Mouse (Mus musculus) MEL (cell line): ENCODE data around the gene Trip13.

Experiments
- E2F4 ChIP-seq: IDR thresholded peaks from 2 replicates; pipeline ENCODE4 v1.6.1; 2011; ENCODE audit warnings: low read depth, low read length, improper control_type of control experiment, borderline replicate concordance
- EP300 ChIP-seq, 2 experiments: IDR thresholded peaks; 2 replicates each; pipeline ENCODE4 v1.6.1; 2011; ENCODE audit warnings: improper control_type of control experiment in 2 of 2, low read length in 2 of 2, low read depth in 1 of 2, mild to moderate bottlenecking in 1 of 2
- ZMIZ1 ChIP-seq: IDR thresholded peaks from 2 replicates; pipeline ENCODE4 v1.6.1; 2012; ENCODE audit warnings: low read depth, mild to moderate bottlenecking, inconsistent platforms, low read length, improper control_type of control experiment, moderate library complexity

GRCm38 (mm10) chr13:73976935-73977334 lies 39.4 kb upstream of the Trip13 start:
- TF ChIP-seq ZMIZ1 (no peak), EP300 (IDR thresholded peaks at IDR 0.05; ENCODE audit: low read depth in 1 of 2, low read length in 2 of 2) (no peak), E2F4 (no peak)
